Mouse (Mus musculus): ENCODE measurements around the gene Gpr31b. TPM values are rescaled to one million over a fixed set of nuclear protein-coding genes. Genes with fewer than 3 reads are reported as not detected.
"Not testable (repeated sequence)": the region's sequence is repeated elsewhere in the genome, so short reads cannot be mapped to it uniquely, and the experiment has no call there.

Gpr31b gene
- under 1 TPM in 1 of 2 experiments, not detected in 1; 0.23 TPM for total RNA-seq (2021)

GRCm38 (mm10) chr17:13052124-13052813 lies at the start of gene Gpr31b:
Gene Gpr31b, minus strand, starts transcription at chr17:13052296.
- not testable (repeated sequence) for DNase-seq

GRCm38 (mm10) chr17:13092960-13093359 lies 40.9 kb upstream of the Gpr31b start:
- DNase-seq = not testable (repeated sequence)

- not testable (repeated sequence) for DNase-seq
These were observed 40.1 kb upstream of the Gpr31b start for GRCm38 (mm10) chr17:13092100-13092764.

- not testable (repeated sequence) for DNase-seq
These were observed 39.4 kb upstream of the Gpr31b start for GRCm38 (mm10) chr17:13091510-13091909.

GRCm38 (mm10) chr17:13069227-13069626 lies 17.1 kb upstream of the Gpr31b start:
- DNase-seq = not testable (repeated sequence)

- not testable (repeated sequence) for DNase-seq
These were observed 15.8 kb upstream of the Gpr31b start for GRCm38 (mm10) chr17:13067864-13068385.

- DNase-seq = not testable (repeated sequence)
These were observed 10.8 kb upstream of the Gpr31b start for GRCm38 (mm10) chr17:13062882-13063281.

- not testable (repeated sequence) for DNase-seq
These were observed 8.7 kb upstream of the Gpr31b start, which contains the start of gene Tcp10b for GRCm38 (mm10) chr17:13060804-13061203. Gene Tcp10b, plus strand, starts transcription at chr17:13061104.

GRCm38 (mm10) chr17:13043846-13044673 lies 8.0 kb downstream of the Gpr31b start:
- DNase-seq = peak; percentile 65

GRCm38 (mm10) chr17:13036627-13037192 lies 15.4 kb downstream of the Gpr31b start:
- not testable (repeated sequence) for DNase-seq

GRCm38 (mm10) chr17:13013316-13013715 lies 38.8 kb downstream of the Gpr31b start:
- no peak for DNase-seq

- DNase-seq = peak; percentile 26
These were observed 42.2 kb downstream of the Gpr31b start for GRCm38 (mm10) chr17:13009887-13010286.

- DNase-seq = peak; percentile 37
These were observed 43.6 kb downstream of the Gpr31b start for GRCm38 (mm10) chr17:13008528-13008927.

GRCm38 (mm10) chr17:13007730-13008425 lies 44.2 kb downstream of the Gpr31b start:
- DNase-seq = peak; percentile 100

- DNase-seq = no peak
These were observed 45.1 kb downstream of the Gpr31b start for GRCm38 (mm10) chr17:13006984-13007383.

- not testable (repeated sequence) for DNase-seq
These were observed 45.5 kb downstream of the Gpr31b start, which contains the start of gene Sod2 for GRCm38 (mm10) chr17:13006546-13006945. Gene Sod2, plus strand, starts transcription at chr17:13006846.

GRCm38 (mm10) chr17:13004436-13004835 lies 47.7 kb downstream of the Gpr31b start:
- DNase-seq = not testable (repeated sequence)

GRCm38 (mm10) chr17:13002243-13002642 lies 49.9 kb downstream of the Gpr31b start:
- not testable (repeated sequence) for DNase-seq

Data from heart, postnatal 4 days (tissue).